Mouse (Mus musculus) testis, adult 2 months (tissue): ENCODE data around the gene Fads3.

ENCODE experiments used
- CTCF ChIP-seq: fragments of 200-500 bp; IDR thresholded peaks from 2 replicates; pipeline ENCODE4 v1.5.1; 2012; ENCODE audit warnings: low read depth, mild to moderate bottlenecking, inconsistent platforms, low read length, moderate library complexity; ENCODE audit not compliant: control insufficient read depth, insufficient read depth, insufficient replicate concordance
- POLR2A ChIP-seq: fragments of 200-500 bp; IDR thresholded peaks from 2 replicates; pipeline ENCODE4 v1.6.1; 2012; ENCODE audit warnings: low read depth, mild to moderate bottlenecking, inconsistent platforms, low read length, moderate library complexity; ENCODE audit not compliant: control insufficient read depth

- TF ChIP-seq CTCF (no peak), POLR2A (no peak)
Measured at GRCm38 (mm10) chr19:10073145-10073544, 31.8 kb downstream of the Fads3 start.
